Mouse (Mus musculus): ENCODE results near the gene Arfgef2. TPM values are rescaled to one million over a fixed set of nuclear protein-coding genes. Genes with fewer than 3 reads are reported as not detected.

Gene Arfgef2
- total RNA-seq, 1 experiment from 2014 or later, result 17.1 TPM

Other genes with a start within 250 kb of the Arfgef2 start
- 118 to 236 TPM (median 124 TPM) in 3 replicates for gene Prex1, start 91.8 kb upstream of the Arfgef2 start, total RNA-seq (2017)
- gene Trp53rkb, start 13.1 kb upstream of the Arfgef2 start, total RNA-seq (2017), result 1.6 to 13.4 TPM (median 3.3 TPM) in 3 replicates
- gene Cse1l, start 100.5 kb downstream of the Arfgef2 start, total RNA-seq (2017), result 70.7 to 108 TPM (median 105 TPM) in 3 replicates
- 48.5 to 62.6 TPM (median 52.8 TPM) in 3 replicates for gene Stau1, start 190.7 kb downstream of the Arfgef2 start, total RNA-seq (2017)
- 80.0 to 90.5 TPM (median 85.6 TPM) in 3 replicates for gene Ddx27, start 209.6 kb downstream of the Arfgef2 start, total RNA-seq (2017)

All from monocyte, adult 5-6 weeks (primary cell).